Mouse (Mus musculus): ENCODE data around the gene Mpzl1. TPM values are rescaled to one million over a fixed set of nuclear protein-coding genes. Genes with fewer than 3 reads are reported as not detected.

Gene Mpzl1
- polyA plus RNA-seq, 1 experiment from 2014 or later, result 140 TPM

GRCm38 (mm10) chr1:165605774-165606173, 28.6 kb downstream of the Mpzl1 start:
- H3K36me3 ChIP-seq, result peaks cover 54% of the 10 kb centered on the region
- no peak overlapping the region for H3K4me3 ChIP-seq
- peaks cover 13% of the 10 kb centered on the region for H3K4me1 ChIP-seq
- no peak overlapping the region for H3K27ac ChIP-seq
- no peak overlapping the region for H3K4me2 ChIP-seq (replicated peaks)
- 93% methylated on average over 6 of the region's 6 CpGs for WGBS
- no peaks in the 10 kb centered on the region for H3K27me3 ChIP-seq
- ATAC-seq (ENCODE audit: low FRiP score), result no peak
- H3K9me3 ChIP-seq (replicated peaks), result no peaks in the 10 kb centered on the region
- H3K9ac ChIP-seq, result no peak overlapping the region

- H3K9ac ChIP-seq, result no peak overlapping the region
- no peak overlapping the region for H3K4me3 ChIP-seq
- H3K4me2 ChIP-seq (replicated peaks), result no peak overlapping the region
- 86% methylated on average over 3 of the region's 3 CpGs for WGBS
- no peaks in the 10 kb centered on the region for H3K27me3 ChIP-seq
- H3K36me3 ChIP-seq, result peaks cover 54% of the 10 kb centered on the region
- H3K9me3 ChIP-seq (replicated peaks), result no peaks in the 10 kb centered on the region
- ATAC-seq (ENCODE audit: low FRiP score), result no peak
- peaks cover 6% of the 10 kb centered on the region for H3K4me1 ChIP-seq
- H3K27ac ChIP-seq, result no peak overlapping the region
Measured at GRCm38 (mm10) chr1:165605108-165605507, 29.2 kb downstream of the Mpzl1 start.

GRCm38 (mm10) chr1:165604203-165604602, 30.1 kb downstream of the Mpzl1 start:
- no peak for ATAC-seq (ENCODE audit: low FRiP score)
- Histone ChIP-seq H3K36me3 (peaks cover 57% of the 10 kb centered on the region), H3K4me3 (no peak overlapping the region), H3K4me2 (replicated peaks) (no peak overlapping the region), H3K9ac (no peak overlapping the region), H3K9me3 (replicated peaks) (no peaks in the 10 kb centered on the region), H3K4me1 (no peaks in the 10 kb centered on the region; the same call in 1 of the 2 replicates), H3K27ac (no peak overlapping the region), H3K27me3 (no peaks in the 10 kb centered on the region)
- WGBS, result 94% methylated on average over 8 of the region's 8 CpGs

- no peak overlapping the region for H3K27ac ChIP-seq
- no peaks in the 10 kb centered on the region for H3K27me3 ChIP-seq
- ATAC-seq (ENCODE audit: low FRiP score), result no peak
- no peak overlapping the region for H3K4me3 ChIP-seq
- H3K9ac ChIP-seq, result no peak overlapping the region
- H3K4me2 ChIP-seq (replicated peaks), result no peak overlapping the region
- no peaks in the 10 kb centered on the region for H3K4me1 ChIP-seq
- WGBS, result 89% methylated on average over 14 of the region's 14 CpGs
- no peaks in the 10 kb centered on the region for H3K9me3 ChIP-seq (replicated peaks)
- H3K36me3 ChIP-seq, result peaks cover 60% of the 10 kb centered on the region
Measured at GRCm38 (mm10) chr1:165603218-165603617, 31.1 kb downstream of the Mpzl1 start.

GRCm38 (mm10) chr1:165601775-165602280, 32.5 kb downstream of the Mpzl1 start:
- H3K36me3 ChIP-seq, result peaks cover 52% of the 10 kb centered on the region
- no peak overlapping the region for H3K9ac ChIP-seq
- no peak overlapping the region for H3K4me2 ChIP-seq (replicated peaks)
- no peak overlapping the region for H3K4me3 ChIP-seq
- no peaks in the 10 kb centered on the region for H3K9me3 ChIP-seq (replicated peaks)
- no peaks in the 10 kb centered on the region for H3K4me1 ChIP-seq
- no peak overlapping the region for H3K27ac ChIP-seq
- ATAC-seq (ENCODE audit: low FRiP score), result no peak
- WGBS, result 84% methylated on average over 10 of the region's 10 CpGs
- H3K27me3 ChIP-seq, result no peaks in the 10 kb centered on the region

GRCm38 (mm10) chr1:165594699-165595421, 39.5 kb downstream of the Mpzl1 start:
- H3K36me3 ChIP-seq, result peaks cover 56% of the 10 kb centered on the region
- H3K4me3 ChIP-seq, result no peak overlapping the region
- H3K4me1 ChIP-seq, result no peaks in the 10 kb centered on the region
- no peak overlapping the region for H3K9ac ChIP-seq
- no peak for ATAC-seq (ENCODE audit: low FRiP score)
- no peak overlapping the region for H3K4me2 ChIP-seq (replicated peaks)
- H3K27ac ChIP-seq, result no peak overlapping the region
- WGBS, result 90% methylated on average over 15 of the region's 15 CpGs
- no peaks in the 10 kb centered on the region for H3K27me3 ChIP-seq
- no peaks in the 10 kb centered on the region for H3K9me3 ChIP-seq (replicated peaks)

GRCm38 (mm10) chr1:165592295-165593082, 41.8 kb downstream of the Mpzl1 start:
- H3K27ac ChIP-seq, result no peak overlapping the region
- no peaks in the 10 kb centered on the region for H3K9me3 ChIP-seq (replicated peaks)
- H3K36me3 ChIP-seq, result peaks cover 44% of the 10 kb centered on the region
- H3K9ac ChIP-seq, result no peak overlapping the region
- no peak overlapping the region for H3K4me3 ChIP-seq
- no peak for ATAC-seq (ENCODE audit: low FRiP score)
- 95% methylated on average over 14 of the region's 14 CpGs for WGBS
- no peak overlapping the region for H3K4me2 ChIP-seq (replicated peaks)
- H3K27me3 ChIP-seq, result no peaks in the 10 kb centered on the region
- H3K4me1 ChIP-seq, result peaks cover 4% of the 10 kb centered on the region

GRCm38 (mm10) chr1:165590760-165591159, 43.6 kb downstream of the Mpzl1 start:
- H3K36me3 ChIP-seq, result peaks cover 44% of the 10 kb centered on the region
- no peaks in the 10 kb centered on the region for H3K27me3 ChIP-seq
- no peak for ATAC-seq (ENCODE audit: low FRiP score)
- no peak overlapping the region for H3K4me2 ChIP-seq (replicated peaks)
- no peak overlapping the region for H3K9ac ChIP-seq
- no peak overlapping the region for H3K4me3 ChIP-seq
- peaks cover 4% of the 10 kb centered on the region for H3K4me1 ChIP-seq
- no peaks in the 10 kb centered on the region for H3K9me3 ChIP-seq (replicated peaks)
- WGBS, result 80% methylated on average over 8 of the region's 8 CpGs
- H3K27ac ChIP-seq, result no peak overlapping the region; the same call in 1 of the 2 replicates

GRCm38 (mm10) chr1:165589280-165590048, 44.9 kb downstream of the Mpzl1 start:
- peaks cover 4% of the 10 kb centered on the region for H3K4me1 ChIP-seq
- H3K4me3 ChIP-seq, result no peak overlapping the region
- peaks cover 35% of the 10 kb centered on the region for H3K36me3 ChIP-seq
- no peak overlapping the region for H3K4me2 ChIP-seq (replicated peaks)
- H3K9me3 ChIP-seq (replicated peaks), result no peaks in the 10 kb centered on the region
- WGBS, result 43% methylated on average over 10 of the region's 10 CpGs
- no peak for ATAC-seq (ENCODE audit: low FRiP score)
- H3K9ac ChIP-seq, result no peak overlapping the region
- no peak overlapping the region for H3K27ac ChIP-seq
- no peaks in the 10 kb centered on the region for H3K27me3 ChIP-seq

- no peak for ATAC-seq (ENCODE audit: low FRiP score)
- no peak overlapping the region for H3K4me3 ChIP-seq
- H3K4me2 ChIP-seq (replicated peaks), result no peak overlapping the region
Measured at GRCm38 (mm10) chr1:165587845-165588244, 46.5 kb downstream of the Mpzl1 start.

GRCm38 (mm10) chr1:165586366-165586765, 48.0 kb downstream of the Mpzl1 start:
- WGBS, result 100% methylated on average over 1 of the region's 1 CpGs
- Histone ChIP-seq H3K9me3 (replicated peaks) (no peaks in the 10 kb centered on the region), H3K36me3 (peaks cover 10% of the 10 kb centered on the region), H3K4me3 (no peak overlapping the region), H3K27me3 (no peaks in the 10 kb centered on the region), H3K4me2 (replicated peaks) (no peak overlapping the region), H3K4me1 (peaks cover 4% of the 10 kb centered on the region), H3K27ac (no peak overlapping the region), H3K9ac (no peak overlapping the region)
- no peak for ATAC-seq (ENCODE audit: low FRiP score)

More at GRCm38 (mm10) chr1:165587845-165588244, 46.5 kb downstream of the Mpzl1 start:
- H3K9ac ChIP-seq, result no peak overlapping the region
- H3K4me1 ChIP-seq, result peaks cover 4% of the 10 kb centered on the region
- H3K36me3 ChIP-seq, result peaks cover 23% of the 10 kb centered on the region
- H3K27me3 ChIP-seq, result no peaks in the 10 kb centered on the region
- H3K9me3 ChIP-seq (replicated peaks), result no peaks in the 10 kb centered on the region
- WGBS, result 66% methylated on average over 8 of the region's 8 CpGs
- no peak overlapping the region for H3K27ac ChIP-seq

Measured in hindbrain, embryonic 12.5 days (tissue).